ENCODE assay signal across 31 mouse cellular contexts in genomic region chr9:61172421-61172820, GRCm38 (mm10).
"Had no signal": no experiment of that assay in that cellular context is flagged by ENCODE, and none has a peak within 500 bp of the region (broad histone marks: within the 10 kb centered on the region; RNA-seq: fewer than 3 reads in every experiment).

No protein-coding gene starts in this region.

- H3K4me3 ChIP-seq: left cerebral cortex, adult 2 months; limb, embryonic 10.5 days; limb, embryonic 12.5 days; limb, embryonic 13.5 days; limb, embryonic 15.5 days; liver, embryonic 12.5 days; liver, embryonic 13.5 days; liver, embryonic 15.5 days; lung, embryonic 15.5 days; megakaryocyte, embryonic 14.5 days; midbrain, embryonic 10.5 days; midbrain, embryonic 12.5 days; midbrain, embryonic 13.5 days; midbrain, embryonic 15.5 days; myocyte; neural tube, embryonic 12.5 days had no signal

- H3K27ac ChIP-seq: left cerebral cortex, adult 2 months; limb, embryonic 10.5 days; limb, embryonic 12.5 days; limb, embryonic 13.5 days; limb, embryonic 15.5 days; liver, embryonic 12.5 days; liver, embryonic 13.5 days; liver, embryonic 14.5 days; liver, embryonic 15.5 days; lung, embryonic 15.5 days; macrophage; midbrain, embryonic 12.5 days; midbrain, embryonic 13.5 days; midbrain, embryonic 15.5 days; neural tube, embryonic 12.5 days had no signal

- ATAC-seq: liver, embryonic 12.5 days; liver, postnatal 0 days; lung, postnatal 0 days; midbrain, embryonic 13.5 days; midbrain, embryonic 15.5 days; midbrain, embryonic 16.5 days had no signal

- DNase-seq: left cerebral cortex, postnatal 4 days; liver; liver, embryonic 13.5 days; liver, postnatal 0 days; lung, adult 18-20 months; lung, adult 2 months; lung, embryonic 14.5 days; lung, postnatal 10 days; lung, postnatal 14 days; lung, postnatal 36 days; lung, postnatal 4 days had no signal

- H3K9me3 ChIP-seq: limb, embryonic 10.5 days; limb, embryonic 12.5 days; limb, embryonic 13.5 days; limb, embryonic 15.5 days; liver, embryonic 12.5 days; liver, embryonic 13.5 days; liver, embryonic 15.5 days; lung, embryonic 15.5 days; megakaryocyte, embryonic 14.5 days; midbrain, embryonic 10.5 days; midbrain, embryonic 12.5 days; midbrain, embryonic 13.5 days; midbrain, embryonic 15.5 days; neural tube, embryonic 12.5 days had no signal

- H3K36me3 ChIP-seq: limb, embryonic 10.5 days; limb, embryonic 12.5 days; limb, embryonic 13.5 days; limb, embryonic 15.5 days; liver, embryonic 12.5 days; liver, embryonic 13.5 days; liver, embryonic 15.5 days; lung, embryonic 15.5 days; midbrain, embryonic 10.5 days; midbrain, embryonic 12.5 days; midbrain, embryonic 13.5 days; midbrain, embryonic 15.5 days; neural tube, embryonic 12.5 days had no signal

- H3K9ac ChIP-seq: limb, embryonic 12.5 days; limb, embryonic 13.5 days; limb, embryonic 15.5 days; liver, embryonic 12.5 days; liver, embryonic 13.5 days; liver, embryonic 14.5 days; liver, embryonic 15.5 days; liver, postnatal 0 days; lung, embryonic 14.5 days; lung, embryonic 15.5 days; midbrain, embryonic 12.5 days; midbrain, embryonic 13.5 days; midbrain, embryonic 15.5 days; neural tube, embryonic 12.5 days had no signal

- H3K4me2 ChIP-seq: limb, embryonic 12.5 days; limb, embryonic 13.5 days; limb, embryonic 15.5 days; liver, embryonic 11.5 days; liver, embryonic 12.5 days; liver, embryonic 13.5 days; liver, embryonic 15.5 days; lung, embryonic 14.5 days; lung, embryonic 15.5 days; midbrain, embryonic 12.5 days; midbrain, embryonic 13.5 days; midbrain, embryonic 15.5 days; neural tube, embryonic 12.5 days had no signal

- H3K4me1 ChIP-seq: liver, embryonic 12.5 days; liver, embryonic 13.5 days; liver, embryonic 15.5 days; megakaryocyte, embryonic 14.5 days had no signal

- H3K27me3 ChIP-seq: liver, embryonic 12.5 days; liver, embryonic 13.5 days; liver, embryonic 15.5 days; midbrain, embryonic 12.5 days; midbrain, embryonic 13.5 days; midbrain, embryonic 15.5 days; neural tube, embryonic 12.5 days had no signal
